In genomic region chr8:115525149-115525548, GRCm38 (mm10) we compare ENCODE assay signal across 16 mouse cellular contexts.
DNase-seq lines count a peak whose midpoint lies in the region; ATAC-seq lines count a peak whose summit lies in the region.
"Had no signal": no experiment of that assay in that cellular context is flagged by ENCODE, and none has a peak within 500 bp of the region (broad histone marks: within the 10 kb centered on the region; RNA-seq: fewer than 3 reads in every experiment).

No protein-coding gene starts in this region.

- no peaks in the 10 kb centered on the region for H3K9me3 ChIP-seq in intestine, embryonic 15.5 days
- H3K9me3 ChIP-seq in intestine, embryonic 16.5 days (ENCODE audit: control insufficient read depth, low read length) = no peaks in the 10 kb centered on the region
- no peaks in the 10 kb centered on the region for H3K9me3 ChIP-seq in stomach, embryonic 16.5 days (replicated peaks; ENCODE audit: control insufficient read depth, low read length)
- no peaks in the 10 kb centered on the region for H3K9me3 ChIP-seq in embryonic facial prominence, embryonic 10.5 days
- H3K9me3 ChIP-seq: embryonic facial prominence, embryonic 12.5 days; forebrain, embryonic 10.5 days; forebrain, embryonic 12.5 days had no signal

- H3K27me3 ChIP-seq in intestine, embryonic 15.5 days (replicated peaks) = no peaks in the 10 kb centered on the region
- H3K27me3 ChIP-seq in intestine, embryonic 16.5 days (replicated peaks; ENCODE audit: control insufficient read depth, insufficient read depth, low read length) = no peaks in the 10 kb centered on the region
- H3K27me3 ChIP-seq in stomach, embryonic 16.5 days (ENCODE audit: control insufficient read depth, insufficient read depth, low read length) = no peaks in the 10 kb centered on the region
- no peaks in the 10 kb centered on the region for H3K27me3 ChIP-seq in embryonic facial prominence, embryonic 10.5 days (replicated peaks; ENCODE audit: low read depth, poor library complexity, severe bottlenecking)
- H3K27me3 ChIP-seq: forebrain, embryonic 12.5 days had no signal

- 76% methylated on average over 8 of the region's 8 CpGs for WGBS in intestine, embryonic 15.5 days
- 76% methylated on average over 8 of the region's 8 CpGs for WGBS in intestine, embryonic 16.5 days
- WGBS in large intestine, adult 2 months = 68% methylated on average over 8 of the region's 8 CpGs
- WGBS in stomach, embryonic 16.5 days = 76% methylated on average over 8 of the region's 8 CpGs
- WGBS in embryonic facial prominence, embryonic 10.5 days = 81% methylated on average over 8 of the region's 8 CpGs

- DNase-seq in large intestine, adult 2 months (ENCODE audit: low read depth, low spot score) = peak; percentile 16
- DNase-seq in layer of hippocampus, adult 8-10 months (ENCODE audit: low spot score in 2 of 2) = no peak
- no peak for DNase-seq in kidney, postnatal 25 days
- no peak for DNase-seq in embryonic facial prominence, embryonic 10.5 days (ENCODE audit: low spot score)
- DNase-seq: cerebellum, adult 11 months; cerebellum, postnatal 36 days; embryo, embryonic 11 days had no signal

- H3K9ac ChIP-seq in intestine, embryonic 15.5 days = no peak overlapping the region
- no peak overlapping the region for H3K9ac ChIP-seq in intestine, embryonic 16.5 days (ENCODE audit: low read depth, low read length)
- no peak overlapping the region for H3K9ac ChIP-seq in stomach, embryonic 16.5 days (ENCODE audit: low read length)
- H3K9ac ChIP-seq: embryonic facial prominence, embryonic 12.5 days; forebrain, embryonic 12.5 days had no signal

- no peak overlapping the region for H3K4me2 ChIP-seq in intestine, embryonic 15.5 days (replicated peaks)
- H3K4me2 ChIP-seq in intestine, embryonic 16.5 days (ENCODE audit: low read depth, low read length) = no peak overlapping the region
- no peak overlapping the region for H3K4me2 ChIP-seq in stomach, embryonic 16.5 days (ENCODE audit: low read depth, low read length)
- H3K4me2 ChIP-seq: embryonic facial prominence, embryonic 12.5 days; forebrain, embryonic 12.5 days had no signal

- H3K4me3 ChIP-seq in intestine, embryonic 15.5 days (replicated peaks) = no peak overlapping the region
- no peak overlapping the region for H3K4me3 ChIP-seq in intestine, embryonic 16.5 days (ENCODE audit: low read length)
- no peak overlapping the region for H3K4me3 ChIP-seq in stomach, embryonic 16.5 days (replicated peaks; ENCODE audit: low read length)
- H3K4me3 ChIP-seq in embryonic facial prominence, embryonic 10.5 days = no peak overlapping the region
- H3K4me3 ChIP-seq: embryonic facial prominence, embryonic 12.5 days; forebrain, embryonic 10.5 days; forebrain, embryonic 12.5 days had no signal

- H3K4me1 ChIP-seq in intestine, embryonic 15.5 days (replicated peaks) = 0 out of 2 replicates have a peak, but pooled peaks cover 4% of the 10 kb centered on the region
- H3K4me1 ChIP-seq in intestine, embryonic 16.5 days (ENCODE audit: control insufficient read depth, insufficient read depth, low read length) = peaks cover 6% of the 10 kb centered on the region; the same call in 1 of the 2 replicates
- H3K4me1 ChIP-seq in stomach, embryonic 16.5 days (ENCODE audit: control insufficient read depth, insufficient read depth, low read length) = 0 out of 2 replicates have a peak, but pooled peaks cover 2% of the 10 kb centered on the region
- H3K4me1 ChIP-seq in embryonic facial prominence, embryonic 10.5 days = peaks cover 8% of the 10 kb centered on the region
- H3K4me1 ChIP-seq: embryonic facial prominence, embryonic 12.5 days; forebrain, embryonic 12.5 days had no signal

- peak; percentile 52 for ATAC-seq in intestine, embryonic 15.5 days
- peak; percentile 74 for ATAC-seq in intestine, embryonic 16.5 days
- peak; percentile 34; the same call in 1 of the 2 replicates for ATAC-seq in stomach, embryonic 16.5 days (ENCODE audit: insufficient read depth, low FRiP score)
- ATAC-seq in erythroid progenitor cell, adult 5-6 weeks (replicated peaks; ENCODE audit: low FRiP score, poor library complexity, severe bottlenecking) = no peak
- ATAC-seq: forebrain, embryonic 14.5 days; forebrain, embryonic 16.5 days had no signal

- H3K36me3 ChIP-seq in intestine, embryonic 15.5 days = no peaks in the 10 kb centered on the region
- H3K36me3 ChIP-seq in intestine, embryonic 16.5 days (ENCODE audit: control insufficient read depth, insufficient read depth, low read length) = no peaks in the 10 kb centered on the region
- no peaks in the 10 kb centered on the region for H3K36me3 ChIP-seq in stomach, embryonic 16.5 days (ENCODE audit: control insufficient read depth, insufficient read depth, low read length)
- H3K36me3 ChIP-seq in embryonic facial prominence, embryonic 10.5 days (replicated peaks) = no peaks in the 10 kb centered on the region
- H3K36me3 ChIP-seq: embryonic facial prominence, embryonic 12.5 days; forebrain, embryonic 10.5 days; forebrain, embryonic 12.5 days had no signal

- H3K27ac ChIP-seq in intestine, embryonic 15.5 days = no peak overlapping the region
- H3K27ac ChIP-seq in intestine, embryonic 16.5 days (ENCODE audit: low read length) = peak overlapping the region; percentile 30
- no peak overlapping the region for H3K27ac ChIP-seq in stomach, embryonic 16.5 days (ENCODE audit: low read length)
- H3K27ac ChIP-seq in embryonic facial prominence, embryonic 10.5 days (replicated peaks) = no peak overlapping the region
- H3K27ac ChIP-seq: embryonic facial prominence, embryonic 12.5 days; forebrain, embryonic 10.5 days; forebrain, embryonic 12.5 days had no signal
